Mouse (Mus musculus) spleen, postnatal 4 days (tissue): ENCODE data around the gene Olfr1189.
"Not testable (repeated sequence)": the region's sequence is repeated elsewhere in the genome, so short reads cannot be mapped to it uniquely, and the experiment has no call there.

Experiments used
- DNase-seq, 2 experiments: peaks; one replicate each; pipeline ENCODE4 v3.0.0; 2022; ENCODE audit warnings: low spot score in 2 of 2

Gene Olfr1189

DNA sequence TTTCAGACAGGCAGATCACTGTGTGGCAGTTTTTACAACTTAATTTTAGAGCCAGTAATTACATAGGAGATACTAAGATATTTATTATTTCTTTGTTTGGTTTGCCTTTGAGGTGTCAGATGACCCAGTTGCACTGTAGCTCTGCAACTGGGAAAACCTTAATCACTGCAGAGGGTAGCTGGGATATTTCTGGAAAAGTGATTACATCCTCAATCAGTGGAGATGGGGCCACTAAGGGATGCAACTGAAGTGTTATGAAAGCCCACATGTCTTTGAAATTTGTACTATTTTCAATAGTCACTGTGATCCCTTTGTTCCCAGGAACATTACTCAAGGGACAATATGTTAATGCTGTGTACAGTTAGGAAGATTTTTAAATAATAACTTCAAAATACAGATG lies at the start of gene Olfr1189:
Gene Olfr1189 (plus strand): TSS at position 301 of the 400 bp plus-strand sequence.
- no peak for DNase-seq

DNA sequence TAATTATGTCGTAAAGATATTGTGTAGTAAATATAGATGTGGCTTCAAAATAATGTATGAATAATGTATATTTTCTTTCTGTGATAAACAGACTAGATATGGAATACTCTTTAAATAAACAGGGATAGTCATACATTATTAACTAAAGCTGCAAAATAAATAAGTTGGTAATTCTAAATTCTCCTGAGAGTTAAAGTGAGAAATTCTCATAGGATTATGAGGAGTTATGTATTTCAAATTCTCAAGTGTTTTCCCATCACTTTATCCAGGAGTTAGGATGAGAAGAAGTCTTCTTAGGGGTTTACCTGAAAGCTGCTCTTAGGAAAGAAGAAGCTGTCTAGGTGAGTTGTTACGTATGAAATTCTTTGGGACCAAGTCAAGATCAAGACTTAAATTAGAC lies 29.6 kb upstream of the Olfr1189 start, which contains the start of gene Olfr1188:
Gene Olfr1188 (plus strand): TSS at position 301 of the 400 bp plus-strand sequence.
- no peak for DNase-seq

DNA sequence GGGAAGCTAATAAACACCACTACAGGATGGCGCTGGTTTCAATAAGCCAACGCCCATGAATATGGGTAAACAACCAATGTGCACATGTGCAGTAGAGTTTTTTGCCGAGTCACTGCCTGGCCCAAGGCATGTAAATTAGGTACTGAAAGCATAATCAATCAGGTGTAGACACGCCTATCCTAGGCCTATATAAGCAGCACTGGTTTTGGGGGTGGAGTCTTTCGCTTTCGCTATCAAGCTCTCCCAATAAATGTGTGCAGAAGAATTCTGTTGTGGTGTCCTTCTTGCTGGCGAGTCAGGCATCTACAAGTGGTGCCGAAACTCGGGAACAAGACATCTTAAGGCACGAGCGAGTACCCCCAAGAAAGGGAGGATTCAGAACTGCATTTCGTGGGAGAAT lies 13.6 kb upstream of the Olfr1189 start:
- DNase-seq: not testable (repeated sequence)

DNA sequence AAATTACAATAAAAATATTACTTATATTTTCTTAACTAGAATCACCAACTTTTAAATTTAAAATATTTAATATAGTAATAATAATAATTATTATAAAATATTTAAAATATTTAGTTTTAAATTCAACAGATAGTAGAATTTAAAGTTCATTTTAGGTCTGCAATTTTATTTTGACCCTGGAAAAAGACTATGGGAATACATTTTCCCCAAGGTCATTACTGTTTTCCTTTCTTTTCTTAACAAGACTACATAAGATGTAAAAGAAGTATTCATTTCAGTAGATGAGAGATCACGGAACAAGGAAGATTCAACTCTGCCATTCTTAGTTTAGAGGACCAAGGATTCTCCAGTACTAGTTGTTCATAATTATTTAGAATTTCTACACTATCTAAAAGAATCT lies 54.0 kb downstream of the Olfr1189 start, which contains the start of gene Olfr1191-ps1:
Gene Olfr1191-ps1 (plus strand): TSS at position 301 of the 400 bp plus-strand sequence.
- not testable (repeated sequence) for DNase-seq
